Mouse (Mus musculus): ENCODE data around the gene Odr4. TPM values are rescaled to one million over a fixed set of nuclear protein-coding genes. Genes with fewer than 3 reads are reported as not detected.

Odr4 gene
- 202 TPM for polyA plus RNA-seq (2014; fragmentation: Illumina TruSeq; extraction: RNeasy Lipid Tissue Mini Kit (QIAGEN cat#74804); ENCODE audit: low read depth, low replicate concordance)

DNA sequence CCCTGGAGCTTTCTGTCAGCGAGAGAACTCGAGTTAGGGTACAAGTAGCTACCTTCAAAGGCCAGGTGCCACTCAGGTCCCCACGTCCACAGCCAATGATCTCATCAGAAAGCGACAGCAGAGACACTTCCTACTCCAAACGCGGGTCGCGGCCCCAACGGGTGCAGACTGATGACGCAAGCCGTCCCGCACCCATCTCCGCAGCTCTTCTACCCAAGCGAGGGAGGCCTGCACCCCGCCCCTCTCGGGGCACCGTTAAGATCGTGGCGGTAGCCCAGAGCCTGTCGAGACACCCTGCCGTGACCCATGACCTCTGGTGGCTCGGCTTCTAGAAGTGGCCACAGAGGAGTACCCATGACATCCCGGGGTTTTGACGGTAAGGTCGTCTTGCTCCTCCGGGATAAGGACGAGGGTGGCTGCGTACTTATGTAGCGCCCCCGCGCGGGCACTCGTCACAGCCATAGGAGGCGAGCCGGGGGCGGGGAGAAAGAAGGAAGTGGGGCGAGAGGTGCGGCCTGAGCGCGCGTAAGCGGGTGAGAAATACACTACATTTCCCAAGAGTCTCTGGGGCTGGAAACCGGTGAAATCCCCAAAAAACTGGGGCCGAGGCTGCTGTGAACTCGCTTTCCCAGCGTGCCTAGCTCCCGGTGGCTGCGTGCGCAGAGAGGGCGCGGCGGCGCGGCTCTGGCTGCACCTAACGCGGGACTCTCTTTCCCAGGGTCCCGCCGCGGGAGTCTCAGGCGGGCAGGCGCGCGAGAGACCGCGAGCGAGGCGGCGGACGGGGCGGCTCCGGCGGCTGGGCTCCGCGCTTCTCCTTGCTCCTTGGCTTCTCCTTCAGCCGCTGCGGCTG, at the start of gene Odr4, which contains the start of gene Tpr:
TSS of gene Odr4 (minus strand) at position 443 of the 850 bp plus-strand sequence.
TSS of gene Tpr (plus strand) at position 201 of the 850 bp plus-strand sequence.

DNA sequence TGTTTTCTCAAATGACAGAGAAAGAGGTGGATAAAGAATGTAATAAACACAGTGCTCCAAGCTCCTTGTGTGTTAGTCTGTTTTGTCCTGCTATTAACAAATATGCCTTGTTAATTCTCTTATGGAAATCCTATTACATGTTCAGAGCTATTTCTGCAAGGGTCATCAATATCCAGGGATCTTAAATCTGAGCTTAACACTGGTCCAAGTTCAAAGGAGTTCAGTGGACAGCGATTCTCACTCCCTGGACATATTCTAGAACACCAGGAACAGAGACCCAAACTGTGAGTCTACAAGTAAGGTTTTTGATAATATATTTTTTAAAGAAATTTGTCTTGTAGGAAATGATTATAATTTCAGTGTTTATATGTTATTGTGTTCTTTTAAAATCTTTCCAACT, 73.7 kb downstream of the Odr4 start, which contains the start of gene Pdc:
TSS of gene Pdc (plus strand) at position 213 of the 400 bp plus-strand sequence.

Other genes starting within 250 kb of the Odr4 start
- gene Pdc, start 73.7 kb downstream of the Odr4 start, polyA plus RNA-seq (2014; fragmentation: Illumina TruSeq; extraction: RNeasy Lipid Tissue Mini Kit (QIAGEN cat#74804); ENCODE audit: low read depth, low replicate concordance) = not detected
- 131 TPM for gene Tpr, start 242 bp downstream of the Odr4 start, polyA plus RNA-seq (2014; fragmentation: Illumina TruSeq; extraction: RNeasy Lipid Tissue Mini Kit (QIAGEN cat#74804); ENCODE audit: low read depth, low replicate concordance)
- gene Prg4, start 73.1 kb upstream of the Odr4 start, polyA plus RNA-seq (2014; fragmentation: Illumina TruSeq; extraction: RNeasy Lipid Tissue Mini Kit (QIAGEN cat#74804); ENCODE audit: low read depth, low replicate concordance) = 0.16 TPM